Mouse (Mus musculus) testis, adult 2 months (tissue): ENCODE data around the gene Cenpa.

Experiments
- CTCF ChIP-seq: fragments of 200-500 bp; IDR thresholded peaks from 2 replicates; pipeline ENCODE4 v1.5.1; 2012; ENCODE audit warnings: low read depth, mild to moderate bottlenecking, inconsistent platforms, low read length, moderate library complexity; ENCODE audit not compliant: control insufficient read depth, insufficient read depth, insufficient replicate concordance
- POLR2A ChIP-seq: fragments of 200-500 bp; IDR thresholded peaks from 2 replicates; pipeline ENCODE4 v1.6.1; 2012; ENCODE audit warnings: low read depth, mild to moderate bottlenecking, inconsistent platforms, low read length, moderate library complexity; ENCODE audit not compliant: control insufficient read depth

GRCm38 (mm10) chr5:30625379-30625778, 41.2 kb upstream of the Cenpa start:
- no peak for TF ChIP-seq CTCF
- no peak for TF ChIP-seq POLR2A
